Mouse (Mus musculus): Measurements from ENCODE around the gene Ccp110. TPM values are rescaled to one million over a fixed set of nuclear protein-coding genes. Genes with fewer than 3 reads are reported as not detected.

Ccp110 gene
- polyA plus RNA-seq, 2 experiments, result 4.2 to 13.8 TPM

DNA sequence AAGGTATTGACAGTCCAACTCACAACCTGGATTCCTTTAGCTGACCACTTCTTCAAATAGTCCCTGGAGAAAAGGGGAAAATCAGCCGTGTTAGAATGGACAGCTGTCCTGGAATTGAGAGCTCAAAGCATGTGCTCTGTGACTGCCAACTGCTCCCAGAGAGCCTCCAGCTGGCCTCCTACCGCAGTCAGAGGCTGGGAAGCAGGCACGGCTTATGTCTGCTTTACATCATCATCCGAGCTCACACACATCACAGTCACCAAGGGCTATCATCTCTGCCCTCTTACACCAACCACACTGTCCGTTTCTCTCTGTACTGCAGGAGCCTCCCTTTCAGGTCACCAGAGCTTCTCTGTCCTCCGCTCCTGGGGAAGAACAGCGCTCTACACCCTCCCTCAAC, 23.3 kb upstream of the Ccp110 start:
- H3K9ac ChIP-seq (replicated peaks), result no peak overlapping the region
- ATAC-seq (ENCODE audit: insufficient read depth) (no peak), DNase-seq (ENCODE audit: low read depth in 3 of 3, low spot score in 3 of 3) (no peak)
- H3K4me1 ChIP-seq (replicated peaks; ENCODE audit: control insufficient read depth in 2 of 2, insufficient read depth in 2 of 2, low read length in 1 of 2), result no peaks in the 10 kb centered on the region
- no peak overlapping the region for H3K4me2 ChIP-seq (ENCODE audit: low read depth)
- no peaks in the 10 kb centered on the region for H3K9me3 ChIP-seq (ENCODE audit: control insufficient read depth, low read length)
- no peaks in the 10 kb centered on the region for H3K27me3 ChIP-seq (ENCODE audit: control insufficient read depth, insufficient read depth, low read length)
- H3K27ac ChIP-seq, result no peak overlapping the region
- TF ChIP-seq CTCF (IDR thresholded peaks at IDR 0.05; ENCODE audit: low read depth), result no peak
- no peak for TF ChIP-seq EP300 (IDR thresholded peaks at IDR 0.05; ENCODE audit: low read depth)
- H3K36me3 ChIP-seq (replicated peaks; ENCODE audit: control insufficient read depth, insufficient read depth, low read depth), result peaks cover 42% of the 10 kb centered on the region
- WGBS (ENCODE audit: insufficient replicate concordance), result 81% methylated on average over 7 of the region's 7 CpGs
- H3K4me3 ChIP-seq (ENCODE audit: insufficient read depth in 1 of 2, low read depth in 2 of 2, low read length in 2 of 2), result no peak overlapping the region

DNA sequence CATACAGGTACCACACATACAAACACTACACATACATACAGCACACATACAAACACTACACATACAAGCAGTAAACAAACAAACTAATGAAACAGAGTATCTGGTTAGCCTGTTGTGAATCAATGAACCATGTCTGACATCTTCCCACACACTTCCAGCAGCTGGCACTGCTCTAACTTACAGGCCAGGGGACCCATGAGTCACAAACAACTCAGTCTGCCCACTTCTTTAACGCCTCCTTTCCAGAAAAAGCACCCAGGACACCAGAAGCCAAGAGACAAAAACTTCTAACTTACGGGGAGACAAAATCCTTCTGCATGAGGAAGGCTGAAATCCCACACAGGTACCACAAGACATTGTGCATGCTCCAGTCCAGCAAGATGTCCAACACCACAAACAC, 21.1 kb upstream of the Ccp110 start:
- WGBS (ENCODE audit: insufficient replicate concordance), result 84% methylated on average over 2 of the region's 2 CpGs
- no peak for TF ChIP-seq EP300 (IDR thresholded peaks at IDR 0.05; ENCODE audit: low read depth)
- no peak for TF ChIP-seq CTCF (IDR thresholded peaks at IDR 0.05; ENCODE audit: low read depth)
- DNase-seq (ENCODE audit: low read depth in 3 of 3, low spot score in 3 of 3) (no peak), ATAC-seq (ENCODE audit: insufficient read depth) (no peak)
- no peaks in the 10 kb centered on the region for H3K4me1 ChIP-seq (replicated peaks; ENCODE audit: control insufficient read depth in 2 of 2, insufficient read depth in 2 of 2, low read length in 1 of 2)
- no peaks in the 10 kb centered on the region for H3K9me3 ChIP-seq (ENCODE audit: control insufficient read depth, low read length)
- H3K27me3 ChIP-seq (ENCODE audit: control insufficient read depth, insufficient read depth, low read length), result no peaks in the 10 kb centered on the region
- no peak overlapping the region for H3K27ac ChIP-seq
- H3K9ac ChIP-seq (replicated peaks), result no peak overlapping the region
- no peak overlapping the region for H3K4me3 ChIP-seq (ENCODE audit: insufficient read depth in 1 of 2, low read depth in 2 of 2, low read length in 2 of 2)
- H3K36me3 ChIP-seq (replicated peaks; ENCODE audit: control insufficient read depth, insufficient read depth, low read depth), result peaks cover 61% of the 10 kb centered on the region
- H3K4me2 ChIP-seq (ENCODE audit: low read depth), result no peak overlapping the region

DNA sequence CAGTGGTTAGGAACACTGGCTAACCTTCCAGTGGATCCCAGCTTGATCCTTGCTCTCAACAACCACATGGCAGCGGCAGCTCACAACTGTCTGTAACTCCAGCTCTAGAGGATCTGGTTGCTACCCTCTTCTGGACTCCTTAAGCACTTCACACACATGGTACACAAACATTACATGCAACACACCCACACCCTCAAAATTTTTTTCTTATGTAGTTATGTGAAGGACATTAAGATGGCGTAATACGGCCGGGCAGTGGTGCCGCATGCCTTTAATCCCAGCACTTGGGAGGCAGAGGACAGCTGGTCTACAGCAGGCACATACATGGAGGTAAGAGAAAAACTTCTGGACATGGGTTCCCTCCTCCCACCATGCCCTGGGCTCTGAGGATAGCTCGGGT, 16.2 kb upstream of the Ccp110 start:
- DNase-seq (ENCODE audit: low read depth in 3 of 3, low spot score in 3 of 3), result no peak
- 88% methylated on average over 6 of the region's 6 CpGs for WGBS (ENCODE audit: insufficient replicate concordance)
- Histone ChIP-seq H3K9me3 (ENCODE audit: control insufficient read depth, low read length) (no peaks in the 10 kb centered on the region), H3K4me2 (ENCODE audit: low read depth) (no peak overlapping the region), H3K4me1 (replicated peaks; ENCODE audit: control insufficient read depth in 2 of 2, insufficient read depth in 2 of 2, low read length in 1 of 2) (0 out of 4 replicates have a peak, but pooled peaks cover 0 to 2% of the 10 kb centered on the region in 2 experiments), H3K36me3 (replicated peaks; ENCODE audit: control insufficient read depth, insufficient read depth, low read depth) (peaks cover 53% of the 10 kb centered on the region), H3K27ac (no peak overlapping the region), H3K27me3 (ENCODE audit: control insufficient read depth, insufficient read depth, low read length) (no peaks in the 10 kb centered on the region), H3K9ac (replicated peaks) (no peak overlapping the region), H3K4me3 (ENCODE audit: insufficient read depth in 1 of 2, low read depth in 2 of 2, low read length in 2 of 2) (no peak overlapping the region)
- TF ChIP-seq EP300 (IDR thresholded peaks at IDR 0.05; ENCODE audit: low read depth), result no peak
- TF ChIP-seq CTCF (IDR thresholded peaks at IDR 0.05; ENCODE audit: low read depth), result no peak
- no peak for ATAC-seq (ENCODE audit: insufficient read depth)

DNA sequence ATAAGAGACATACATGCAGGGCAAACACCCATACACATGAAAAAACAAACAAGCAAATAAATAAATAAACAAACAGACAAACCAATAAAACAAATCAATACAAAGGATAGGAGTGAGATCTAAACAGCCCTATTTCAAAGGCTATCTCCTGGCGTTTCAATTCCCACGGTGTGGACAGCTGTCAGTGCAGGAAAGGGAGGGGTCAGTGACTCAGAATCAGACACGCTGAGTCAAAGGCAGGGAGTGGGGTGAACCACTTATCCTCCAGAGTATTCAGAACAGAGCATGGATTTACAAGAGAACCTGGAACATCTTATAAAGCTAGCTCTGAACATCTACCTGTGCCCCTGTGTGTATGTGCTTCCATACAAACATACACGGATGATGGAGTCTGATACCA, 15.2 kb upstream of the Ccp110 start:
- 64% methylated on average over 4 of the region's 4 CpGs for WGBS (ENCODE audit: insufficient replicate concordance)
- no peak overlapping the region for H3K4me2 ChIP-seq (ENCODE audit: low read depth)

DNA sequence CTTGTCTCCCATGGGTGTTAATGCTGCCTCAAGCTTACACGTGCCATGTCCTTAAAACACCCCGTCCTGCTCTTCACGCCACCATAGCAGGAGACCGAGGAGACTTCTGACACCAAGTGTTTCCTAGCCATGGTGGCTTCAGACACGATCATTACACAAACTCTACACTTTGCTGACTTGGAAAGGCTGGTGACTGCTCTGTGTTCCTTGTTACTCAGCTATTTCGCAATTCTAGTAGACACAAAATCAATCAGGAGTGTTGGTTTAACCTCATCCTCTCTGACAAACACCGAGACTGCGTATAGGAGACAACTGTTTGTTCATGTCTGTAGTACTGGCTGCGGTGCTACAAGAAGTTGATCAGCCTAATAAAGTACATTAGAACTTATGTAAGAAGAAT, 13.5 kb upstream of the Ccp110 start:
- Histone ChIP-seq H3K36me3 (replicated peaks; ENCODE audit: control insufficient read depth, insufficient read depth, low read depth) (peaks cover 38% of the 10 kb centered on the region), H3K27ac (no peak overlapping the region), H3K9ac (replicated peaks) (no peak overlapping the region), H3K27me3 (ENCODE audit: control insufficient read depth, insufficient read depth, low read length) (no peaks in the 10 kb centered on the region), H3K9me3 (ENCODE audit: control insufficient read depth, low read length) (no peaks in the 10 kb centered on the region), H3K4me1 (replicated peaks; ENCODE audit: control insufficient read depth in 2 of 2, insufficient read depth in 2 of 2, low read length in 1 of 2) (peaks cover 3 to 12% of the 10 kb centered on the region in 2 experiments), H3K4me2 (ENCODE audit: low read depth) (peak overlapping the region; percentile 28), H3K4me3 (ENCODE audit: insufficient read depth in 1 of 2, low read depth in 2 of 2, low read length in 2 of 2) (no peak overlapping the region)
- 68% methylated on average over 9 of the region's 9 CpGs for WGBS (ENCODE audit: insufficient replicate concordance)
- ATAC-seq (ENCODE audit: insufficient read depth) (peak; percentile 44; the same call in 1 of the 2 replicates), DNase-seq (ENCODE audit: low read depth in 3 of 3, low spot score in 3 of 3) (peak in 1 of 3 experiments; percentile 16)
- TF ChIP-seq EP300 (IDR thresholded peaks at IDR 0.05; ENCODE audit: low read depth), result no peak
- no peak for TF ChIP-seq CTCF (IDR thresholded peaks at IDR 0.05; ENCODE audit: low read depth)

More for the DNA sequence above, 15.2 kb upstream of the Ccp110 start:
- Histone ChIP-seq H3K4me3 (ENCODE audit: insufficient read depth in 1 of 2, low read depth in 2 of 2, low read length in 2 of 2) (no peak overlapping the region), H3K27ac (no peak overlapping the region), H3K9me3 (ENCODE audit: control insufficient read depth, low read length) (no peaks in the 10 kb centered on the region), H3K9ac (replicated peaks) (no peak overlapping the region), H3K27me3 (ENCODE audit: control insufficient read depth, insufficient read depth, low read length) (no peaks in the 10 kb centered on the region), H3K4me1 (replicated peaks; ENCODE audit: control insufficient read depth in 2 of 2, insufficient read depth in 2 of 2, low read length in 1 of 2) (0 out of 4 replicates have a peak, but pooled peaks cover 0 to 2% of the 10 kb centered on the region in 2 experiments), H3K36me3 (replicated peaks; ENCODE audit: control insufficient read depth, insufficient read depth, low read depth) (peaks cover 43% of the 10 kb centered on the region)
- TF ChIP-seq EP300 (IDR thresholded peaks at IDR 0.05; ENCODE audit: low read depth) (no peak), CTCF (IDR thresholded peaks at IDR 0.05; ENCODE audit: low read depth) (no peak)
- DNase-seq (ENCODE audit: low read depth in 3 of 3, low spot score in 3 of 3) (no peak), ATAC-seq (ENCODE audit: insufficient read depth) (no peak)
